Mouse (Mus musculus) liver, embryonic 14.5 days (tissue): ENCODE measurements around the gene Polr3h. TPM values are rescaled to one million over a fixed set of nuclear protein-coding genes. Genes with fewer than 3 reads are reported as not detected.

Experiments
- ATAC-seq: fragments of 200-750 bp; cut with Nextera tagmentation; 2 replicates; pipeline ENCODE4 v1.8.0; 2017; ENCODE audit warnings: moderate number of reproducible peaks, mild to moderate bottlenecking, moderate library complexity; ENCODE audit not compliant: insufficient read depth
- DNase-seq, 3 experiments: peaks; one replicate each; pipeline ENCODE4 v3.0.0-alpha.2; 2012 to 2013; ENCODE audit warnings: low read depth in 3 of 3, low spot score in 3 of 3
- H3K27ac ChIP-seq: fragments of 300-500 bp; sonication (generic); 2 replicates; pipeline ENCODE4 v1.5.1; 2014; ENCODE audit warnings: moderate library complexity, mild to moderate bottlenecking, control low read depth, inconsistent platforms
- H3K27me3 ChIP-seq: fragments of 300-500 bp; sonication (generic); 2 replicates; pipeline ENCODE4 v1.6.1; 2014; ENCODE audit warnings: mild to moderate bottlenecking, low read length, moderate library complexity; ENCODE audit not compliant: control insufficient read depth, insufficient read depth
- H3K36me3 ChIP-seq: fragments of 300-500 bp; sonication (generic); replicated peaks from 2 replicates; pipeline ENCODE4 v1.6.1; 2014; ENCODE audit warnings: low read depth; ENCODE audit not compliant: control insufficient read depth, insufficient read depth
- H3K4me1 ChIP-seq, 2 experiments: fragments of 200-500 bp in 1 of 2; fragments of 300-500 bp in 1 of 2; sonication (generic) in 1 of 2; replicated peaks; 2 replicates each; pipeline ENCODE4 v1.6.1; 2012 to 2014; ENCODE audit warnings: antibody characterized with exemption in 1 of 2, inconsistent platforms in 1 of 2, low read length in 1 of 2; ENCODE audit not compliant: control insufficient read depth in 2 of 2, insufficient read depth in 2 of 2
- H3K4me2 ChIP-seq: fragments of 300-500 bp; sonication (generic); 2 replicates; pipeline ENCODE4 v1.6.1; 2014; ENCODE audit warnings: low read depth, mild to moderate bottlenecking, control low read depth, moderate library complexity
- H3K4me3 ChIP-seq, 2 experiments: fragments of 200-500 bp in 1 of 2; fragments of 300-500 bp in 1 of 2; sonication (generic) in 1 of 2; 2 replicates each; pipeline ENCODE4 v1.5.1; 2012 to 2014; ENCODE audit warnings: low read depth in 2 of 2, low read length in 2 of 2, mild to moderate bottlenecking in 2 of 2, control low read depth in 1 of 2, inconsistent platforms in 1 of 2, moderate library complexity in 1 of 2; ENCODE audit not compliant: insufficient read depth in 1 of 2
- H3K9ac ChIP-seq: fragments of 300-500 bp; sonication (generic); replicated peaks from 2 replicates; pipeline ENCODE4 v1.6.1; 2014; ENCODE audit warnings: mild to moderate bottlenecking, control low read depth, moderate library complexity
- H3K9me3 ChIP-seq: fragments of 300-500 bp; sonication (generic); 2 replicates; pipeline ENCODE4 v1.6.1; 2016; ENCODE audit warnings: low read length, mixed read lengths; ENCODE audit not compliant: control insufficient read depth
- CTCF ChIP-seq: IDR thresholded peaks from 2 replicates; pipeline ENCODE4 v1.5.1; 2016; ENCODE audit warnings: antibody characterized with exemption, low read depth, control low read depth
- EP300 ChIP-seq: IDR thresholded peaks from 2 replicates; pipeline ENCODE4 v1.6.1; 2016; ENCODE audit warnings: antibody characterized with exemption, low read depth
- WGBS: fragments of 180-500 bp; shearing (Covaris S2); extraction: QIAGEN DNeasy Blood & Tissue Kit; methylation state at CpG from one replicate; pipeline ENCODE4 v1.1.7; 2014; ENCODE audit not compliant: insufficient replicate concordance; 5-methylcytosine and 5-hydroxymethylcytosine counted together
- polyA plus RNA-seq, 2 experiments: library from polyadenylated mRNA; depleted of rRNA in 1 of 2; stranded (reverse) in 1 of 2; unstranded in 1 of 2; fragments of >200 nt; fragmentation: Nextera tagmentation in 1 of 2; extraction: Ambion mirVana in 1 of 2; gene quantifications; 2 replicates each; pipeline versions ENCODE4 v1.2.1 to v1.2.3; 2012 to 2014

Polr3h gene
- polyA plus RNA-seq, 2 experiments = 13.7 to 68.3 TPM

DNA sequence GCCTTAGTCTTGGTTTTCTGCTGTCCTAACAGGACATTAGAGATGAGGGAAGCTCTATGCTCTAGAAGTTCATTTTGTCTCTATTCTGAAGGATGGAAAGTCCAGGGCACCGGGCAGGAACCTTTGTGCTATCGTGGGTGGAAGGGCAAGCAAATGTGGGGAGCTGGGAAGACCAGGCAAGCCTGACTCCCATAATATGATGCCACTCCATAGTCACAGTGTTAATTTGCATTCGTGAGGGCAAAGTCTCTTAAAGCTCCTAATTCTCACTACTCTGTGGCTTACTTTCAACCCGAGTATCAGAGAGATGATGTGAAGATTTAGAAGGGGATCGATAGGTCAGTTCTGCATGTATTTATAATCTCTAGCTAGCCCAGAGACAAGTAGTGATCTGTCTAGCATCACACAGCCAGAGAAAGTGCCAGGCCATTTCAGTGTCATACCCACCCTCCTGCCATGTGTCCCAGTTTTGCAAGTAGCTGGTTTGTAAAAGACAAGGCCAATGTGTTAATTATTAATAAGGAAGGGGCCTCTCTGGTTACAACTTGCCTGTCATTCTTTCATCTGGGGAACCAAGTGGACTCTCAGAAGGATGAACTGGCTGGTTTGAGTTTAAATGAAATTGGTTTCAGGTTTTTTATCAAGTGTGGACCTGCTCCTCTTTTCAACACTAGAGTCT lies 28.3 kb downstream of the Polr3h start:
- no peak for DNase-seq
- 0 out of 2 replicates have a peak, but pooled peaks have one; percentile 13 for ATAC-seq
- Histone ChIP-seq H3K9ac (0 out of 2 replicates have a peak overlapping the region, but pooled peaks have one; percentile 9), H3K36me3 (peaks cover 29% of the 10 kb centered on the region), H3K27me3 (no peaks in the 10 kb centered on the region), H3K4me1 (peaks cover 0 to 2% of the 10 kb centered on the region in 2 experiments; a peak in 2 of 4 replicates), H3K4me2 (no peak overlapping the region), H3K27ac (no peak overlapping the region), H3K9me3 (no peaks in the 10 kb centered on the region), H3K4me3 (no peak overlapping the region)
- 75% methylated on average over 5 of the region's 5 CpGs for WGBS
- no peak for TF ChIP-seq CTCF
- no peak for TF ChIP-seq EP300

DNA sequence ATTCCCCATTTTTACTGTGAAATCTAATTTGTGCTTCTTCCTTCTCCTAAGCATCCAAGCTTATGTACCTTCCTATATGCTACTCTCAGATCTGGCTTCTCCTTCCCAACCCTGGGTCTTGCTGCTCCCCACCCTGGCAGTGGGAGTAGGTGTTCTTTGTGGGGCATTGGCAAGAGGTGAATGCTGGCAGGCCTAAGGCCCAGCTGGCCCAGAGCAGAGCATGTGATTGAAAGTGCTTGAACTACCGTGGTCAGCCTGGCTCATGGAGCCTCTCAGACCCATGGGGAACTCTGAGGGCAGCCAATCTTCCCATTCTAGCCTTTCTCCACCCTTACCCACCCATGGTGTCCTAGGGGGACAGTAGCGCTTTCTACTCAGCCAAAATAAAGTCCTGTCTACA lies 29.6 kb downstream of the Polr3h start:
- H3K9me3 ChIP-seq = no peaks in the 10 kb centered on the region
- H3K27ac ChIP-seq = no peak overlapping the region
- 80% methylated on average over 2 of the region's 2 CpGs for WGBS
- ATAC-seq (no peak), DNase-seq (no peak)
- no peak for TF ChIP-seq EP300
- no peak for TF ChIP-seq CTCF
- no peak overlapping the region for H3K4me3 ChIP-seq
- peaks cover 12 to 16% of the 10 kb centered on the region in 2 experiments for H3K4me1 ChIP-seq
- H3K27me3 ChIP-seq = no peaks in the 10 kb centered on the region
- no peak overlapping the region for H3K9ac ChIP-seq
- no peak overlapping the region for H3K4me2 ChIP-seq
- peaks cover 29% of the 10 kb centered on the region for H3K36me3 ChIP-seq

DNA sequence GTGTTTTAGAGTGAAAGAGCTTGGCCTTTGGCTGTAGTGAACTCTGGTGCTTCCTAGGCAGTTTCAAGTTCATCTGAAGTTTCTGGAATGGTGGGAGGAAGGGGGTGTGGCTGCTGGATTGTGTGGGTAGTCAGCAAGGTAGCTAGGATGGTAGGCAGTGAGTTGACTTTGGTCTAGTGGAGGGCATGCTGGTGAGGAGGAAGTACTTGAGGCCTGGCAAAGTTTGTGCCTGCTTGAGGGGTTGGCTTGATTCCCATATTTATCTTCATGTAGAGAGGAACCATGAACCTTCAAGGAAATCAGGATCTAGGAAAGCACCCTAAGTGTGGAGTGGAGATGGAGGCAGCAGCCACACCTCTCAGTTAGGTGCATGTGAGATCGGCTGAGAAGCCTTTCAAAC lies 32.0 kb downstream of the Polr3h start:
- Histone ChIP-seq H3K9me3 (no peaks in the 10 kb centered on the region), H3K27me3 (no peaks in the 10 kb centered on the region), H3K9ac (no peak overlapping the region; the same call in 1 of the 2 replicates), H3K4me2 (no peak overlapping the region), H3K27ac (no peak overlapping the region), H3K4me3 (no peak overlapping the region), H3K4me1 (peaks cover 24 to 29% of the 10 kb centered on the region in 2 experiments), H3K36me3 (peaks cover 25% of the 10 kb centered on the region)
- WGBS = 70% methylated on average over 1 of the region's 1 CpGs
- no peak for TF ChIP-seq EP300
- no peak for TF ChIP-seq CTCF
- ATAC-seq (no peak), DNase-seq (no peak)

DNA sequence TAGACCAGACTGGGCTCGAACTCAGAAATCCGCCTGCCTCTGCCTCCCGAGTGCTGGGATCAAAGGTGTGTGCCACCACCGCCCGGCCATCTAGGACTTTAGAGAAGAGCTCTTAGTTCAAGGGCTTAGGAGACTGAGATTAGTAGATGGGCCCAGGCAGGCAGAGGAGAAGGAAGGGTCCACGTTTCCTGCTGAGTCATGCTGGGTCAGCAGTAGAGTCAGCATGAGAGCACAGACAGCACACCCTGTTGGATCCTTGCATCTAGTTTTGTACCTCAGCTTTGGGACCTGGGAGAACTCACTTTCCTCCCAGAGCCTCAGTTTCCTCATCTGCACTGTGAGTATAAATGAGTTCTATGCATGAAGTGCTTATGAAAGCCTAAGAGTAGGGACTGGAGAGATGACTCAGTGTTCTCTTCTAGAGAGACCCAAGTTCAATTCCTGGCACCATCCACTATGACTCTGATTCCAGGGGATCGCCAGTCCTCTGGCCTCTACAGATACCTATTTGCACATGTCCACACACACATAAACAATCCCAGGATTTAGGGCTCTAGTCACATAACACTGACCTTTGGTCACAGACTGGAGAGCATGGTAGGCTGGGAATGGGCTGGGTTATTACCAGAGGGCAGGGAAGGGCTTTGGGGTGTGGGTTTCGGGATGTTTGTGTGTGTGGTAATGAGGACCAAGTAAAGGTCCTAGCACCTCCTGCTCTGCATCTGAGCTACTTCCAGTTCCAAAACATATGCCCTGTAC lies 34.0 kb downstream of the Polr3h start:
- H3K36me3 ChIP-seq = peaks cover 23% of the 10 kb centered on the region
- H3K27ac ChIP-seq = peak overlapping the region; percentile 89
- H3K9me3 ChIP-seq = no peaks in the 10 kb centered on the region
- WGBS = 49% methylated on average over 8 of the region's 8 CpGs
- H3K27me3 ChIP-seq = no peaks in the 10 kb centered on the region
- peak overlapping the region; percentile 35 for H3K4me2 ChIP-seq
- peak overlapping the region; percentile 5 for H3K9ac ChIP-seq
- ATAC-seq (peak; percentile 91), DNase-seq (peak; percentile 75 to 83 (median 80))
- no peak overlapping the region for H3K4me3 ChIP-seq
- TF ChIP-seq CTCF = peak; percentile 51
- TF ChIP-seq EP300 = peak; percentile 62
- H3K4me1 ChIP-seq = peaks cover 24 to 29% of the 10 kb centered on the region in 2 experiments

DNA sequence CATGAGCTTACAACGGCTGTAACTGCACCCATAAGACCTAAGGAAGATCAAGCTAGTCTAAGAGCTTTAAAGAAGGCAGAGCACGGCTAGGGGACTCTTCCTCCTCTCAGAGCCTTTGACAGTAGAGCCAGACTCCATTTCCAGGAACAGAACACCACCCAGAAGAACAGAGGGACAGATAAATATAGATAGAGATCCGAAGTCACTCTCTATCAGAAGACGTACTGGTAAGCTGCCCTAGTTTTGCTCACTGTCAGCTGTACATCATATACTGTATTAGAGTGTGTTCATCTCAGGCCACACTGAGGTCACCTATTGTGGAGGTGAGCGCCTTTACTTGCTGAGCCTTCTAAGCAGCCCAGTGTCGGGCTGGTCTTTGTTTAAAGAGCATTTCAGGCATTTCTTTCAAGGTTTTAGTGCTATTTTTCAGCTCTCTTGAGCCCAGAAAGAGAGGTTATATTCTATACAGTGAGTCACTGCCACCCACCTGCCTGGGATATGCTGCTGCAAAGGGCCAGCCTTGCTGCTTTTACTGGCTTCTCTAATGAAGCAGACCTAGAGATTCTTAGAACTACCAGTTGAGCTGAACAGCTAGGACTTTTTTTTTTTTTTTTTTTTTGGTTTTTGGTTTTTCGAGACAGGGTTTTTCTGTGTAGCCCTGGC lies 34.8 kb downstream of the Polr3h start:
- Histone ChIP-seq H3K4me3 (no peak overlapping the region), H3K9ac (peak overlapping the region; percentile 14; the same call in 1 of the 2 replicates), H3K4me2 (peak overlapping the region; percentile 35), H3K4me1 (peaks cover 24 to 29% of the 10 kb centered on the region in 2 experiments), H3K36me3 (peaks cover 18% of the 10 kb centered on the region), H3K9me3 (no peaks in the 10 kb centered on the region), H3K27me3 (no peaks in the 10 kb centered on the region), H3K27ac (peak overlapping the region; percentile 89)
- WGBS = 51% methylated on average over 7 of the region's 7 CpGs
- DNase-seq (no peak), ATAC-seq (peak; percentile 44)
- no peak for TF ChIP-seq CTCF
- no peak for TF ChIP-seq EP300
